Mouse (Mus musculus) G1E (cell line): ENCODE measurements around the gene Asmt.

ENCODE experiments used
- CTCF ChIP-seq: IDR thresholded peaks from 2 replicates; pipeline ENCODE4 v1.5.1; 2012; ENCODE audit warnings: low read depth, low read length, inconsistent platforms, mixed read lengths
- GATA1 ChIP-seq: IDR thresholded peaks from 2 replicates; pipeline ENCODE4 v1.6.1; 2012; ENCODE audit warnings: borderline replicate concordance, low read length, inconsistent platforms, mixed read lengths
- GATA2 ChIP-seq: IDR thresholded peaks from 2 replicates; pipeline ENCODE4 v1.6.1; 2012; ENCODE audit warnings: low read depth, low read length, inconsistent platforms, borderline replicate concordance
- POLR2AphosphoS5 ChIP-seq: IDR thresholded peaks from 2 replicates; pipeline ENCODE4 v1.6.1; 2012; ENCODE audit warnings: low read depth, low read length, inconsistent platforms; ENCODE audit not compliant: insufficient replicate concordance
- TAL1 ChIP-seq: conservative IDR thresholded peaks from 2 replicates; pipeline ENCODE4 v1.6.1; 2012; ENCODE audit warnings: low read depth, low read length, inconsistent platforms, mixed read lengths

- TF ChIP-seq CTCF: no peak
- no peak for TF ChIP-seq GATA1
- TF ChIP-seq TAL1: no peak
- TF ChIP-seq GATA2: no peak
- TF ChIP-seq POLR2AphosphoS5: no peak
Measured at GRCm38 (mm10) chrX:170673233-170673951, 948 bp downstream of the Asmt start.
